Mouse (Mus musculus) stomach, embryonic 14.5 days (tissue): ENCODE results near the gene Fgd4. TPM values are rescaled to one million over a fixed set of nuclear protein-coding genes. Genes with fewer than 3 reads are reported as not detected.
A peak's percentile ranks its signal among the peaks of the same experiment; 100 is the strongest.

Source experiments
- ATAC-seq: fragments of 200-750 bp; cut with Nextera tagmentation; 2 replicates; pipeline ENCODE4 v1.8.0; 2017; ENCODE audit warnings: low read depth, moderate TSS enrichment; ENCODE audit not compliant: insufficient number of reproducible peaks, insufficient read depth, low FRiP score
- H3K27ac ChIP-seq: fragments of 300-500 bp; sonication (generic); 2 replicates; pipeline ENCODE4 v1.5.1; 2014; ENCODE audit warnings: mild to moderate bottlenecking, low read length, moderate library complexity, mixed read lengths
- H3K27me3 ChIP-seq: fragments of 300-500 bp; sonication (generic); 2 replicates; pipeline ENCODE4 v1.6.1; 2014; ENCODE audit warnings: low read length, control low read depth, mixed read lengths; ENCODE audit not compliant: control insufficient read depth, insufficient read depth
- H3K36me3 ChIP-seq: fragments of 300-500 bp; sonication (generic); 2 replicates; pipeline ENCODE4 v1.6.1; 2014; ENCODE audit warnings: mild to moderate bottlenecking, control low read depth, low read length, moderate library complexity, mixed read lengths; ENCODE audit not compliant: control insufficient read depth, insufficient read depth
- H3K4me1 ChIP-seq: fragments of 300-500 bp; sonication (generic); 2 replicates; pipeline ENCODE4 v1.6.1; 2014; ENCODE audit warnings: low read length, control low read depth, mixed read lengths; ENCODE audit not compliant: control insufficient read depth, insufficient read depth
- H3K4me2 ChIP-seq: fragments of 300-500 bp; sonication (generic); replicated peaks from 2 replicates; pipeline ENCODE4 v1.6.1; 2014; ENCODE audit warnings: low read depth, low read length, control low read depth
- H3K4me3 ChIP-seq: fragments of 300-500 bp; sonication (generic); 2 replicates; pipeline ENCODE4 v1.5.1; 2014; ENCODE audit warnings: low read depth, low read length, control low read depth
- H3K9ac ChIP-seq: fragments of 300-500 bp; sonication (generic); replicated peaks from 2 replicates; pipeline ENCODE4 v1.6.1; 2014; ENCODE audit warnings: low read depth, mild to moderate bottlenecking, control low read depth, low read length, moderate library complexity, mixed read lengths
- H3K9me3 ChIP-seq: fragments of 300-500 bp; sonication (generic); 2 replicates; pipeline ENCODE4 v1.6.1; 2016; ENCODE audit warnings: low read depth, low read length, control low read depth; ENCODE audit not compliant: control insufficient read depth
- WGBS: fragments of 180-500 bp; shearing (Covaris S2); extraction: QIAGEN DNeasy Blood & Tissue Kit; methylation state at CpG from one replicate; pipeline ENCODE4 v1.1.7; 2014; 5-methylcytosine and 5-hydroxymethylcytosine counted together
- polyA plus RNA-seq: library from polyadenylated mRNA; unstranded; fragments of >200 nt; fragmentation: Nextera tagmentation; extraction: Ambion mirVana; gene quantifications from 2 replicates; pipeline ENCODE4 v1.2.1, GENCODE M21; 2014

The Fgd4 gene
- 15.9 and 16.1 TPM in 2 replicates for polyA plus RNA-seq

GRCm38 (mm10) chr16:16600461-16600860 is at the start of gene Fgd4:
Fgd4 (minus strand) TSS chr16:16600549.
- peak within 1 kb of the TSS; percentile 54 for H3K4me2 ChIP-seq
- H3K4me1 ChIP-seq = no peaks in the 10 kb centered on the region
- H3K27me3 ChIP-seq = no peaks in the 10 kb centered on the region
- ATAC-seq = 0 out of 2 replicates have a peak, but pooled peaks have one; percentile 10
- H3K9ac ChIP-seq = peak within 1 kb of the TSS; percentile 67
- WGBS = 35% methylated on average over 5 of the region's 5 CpGs
- H3K36me3 ChIP-seq = no peaks in the 10 kb centered on the region
- no peaks in the 10 kb centered on the region for H3K9me3 ChIP-seq
- H3K4me3 ChIP-seq = peak within 1 kb of the TSS; percentile 77
- peak within 1 kb of the TSS; percentile 82 for H3K27ac ChIP-seq

GRCm38 (mm10) chr16:16645148-16645547 is 44.8 kb upstream of the Fgd4 start:
- no peak for ATAC-seq
- no peaks in the 10 kb centered on the region for H3K36me3 ChIP-seq
- 87% methylated on average over 1 of the region's 1 CpGs for WGBS

GRCm38 (mm10) chr16:16633730-16634129 is 33.4 kb upstream of the Fgd4 start:
- Histone ChIP-seq H3K4me1 (no peaks in the 10 kb centered on the region), H3K27ac (no peak overlapping the region), H3K4me2 (no peak overlapping the region), H3K9me3 (no peaks in the 10 kb centered on the region), H3K27me3 (no peaks in the 10 kb centered on the region), H3K4me3 (no peak overlapping the region), H3K36me3 (no peaks in the 10 kb centered on the region), H3K9ac (no peak overlapping the region)
- no peak for ATAC-seq

More at GRCm38 (mm10) chr16:16645148-16645547, 44.8 kb upstream of the Fgd4 start:
- H3K27me3 ChIP-seq = no peaks in the 10 kb centered on the region
- no peak overlapping the region for H3K9ac ChIP-seq
- H3K4me3 ChIP-seq = no peak overlapping the region
- H3K9me3 ChIP-seq = no peaks in the 10 kb centered on the region
- no peak overlapping the region for H3K27ac ChIP-seq
- H3K4me1 ChIP-seq = no peaks in the 10 kb centered on the region
- no peak overlapping the region for H3K4me2 ChIP-seq

- WGBS = under 1% methylated on average over 64 of the region's 77 CpGs
These were observed 555 bp downstream of the Fgd4 start for GRCm38 (mm10) chr16:16599586-16600401.

GRCm38 (mm10) chr16:16596582-16596981 is 3.8 kb downstream of the Fgd4 start:
- H3K27me3 ChIP-seq = no peaks in the 10 kb centered on the region
- no peaks in the 10 kb centered on the region for H3K9me3 ChIP-seq
- no peak for ATAC-seq

More at GRCm38 (mm10) chr16:16599586-16600401, 555 bp downstream of the Fgd4 start:
- Histone ChIP-seq H3K4me2 (peak overlapping the region; percentile 54), H3K9me3 (no peaks in the 10 kb centered on the region), H3K27ac (peak overlapping the region; percentile 82), H3K27me3 (no peaks in the 10 kb centered on the region), H3K4me3 (peak overlapping the region; percentile 77), H3K9ac (peak overlapping the region; percentile 67), H3K4me1 (no peaks in the 10 kb centered on the region), H3K36me3 (no peaks in the 10 kb centered on the region)
- peak; percentile 98 for ATAC-seq

GRCm38 (mm10) chr16:16592622-16593021 is 7.7 kb downstream of the Fgd4 start:
- no peak overlapping the region for H3K9ac ChIP-seq
- H3K4me3 ChIP-seq = no peak overlapping the region
- no peak for ATAC-seq
- no peak overlapping the region for H3K4me2 ChIP-seq
- no peaks in the 10 kb centered on the region for H3K36me3 ChIP-seq
- no peaks in the 10 kb centered on the region for H3K27me3 ChIP-seq
- H3K9me3 ChIP-seq = no peaks in the 10 kb centered on the region
- H3K27ac ChIP-seq = no peak overlapping the region
- H3K4me1 ChIP-seq = no peaks in the 10 kb centered on the region

More at GRCm38 (mm10) chr16:16596582-16596981, 3.8 kb downstream of the Fgd4 start:
- Histone ChIP-seq H3K27ac (no peak overlapping the region), H3K4me1 (no peaks in the 10 kb centered on the region), H3K36me3 (no peaks in the 10 kb centered on the region), H3K4me3 (no peak overlapping the region), H3K9ac (no peak overlapping the region), H3K4me2 (no peak overlapping the region)

- no peak overlapping the region for H3K27ac ChIP-seq
- H3K9ac ChIP-seq = no peak overlapping the region
- H3K9me3 ChIP-seq = no peaks in the 10 kb centered on the region
- H3K4me2 ChIP-seq = no peak overlapping the region
- WGBS = 74% methylated on average over 4 of the region's 4 CpGs
- no peak overlapping the region for H3K4me3 ChIP-seq
- H3K36me3 ChIP-seq = no peaks in the 10 kb centered on the region
- H3K4me1 ChIP-seq = no peaks in the 10 kb centered on the region
- peak; percentile 67; the same call in 1 of the 2 replicates for ATAC-seq
- H3K27me3 ChIP-seq = no peaks in the 10 kb centered on the region
These were observed 15.8 kb downstream of the Fgd4 start for GRCm38 (mm10) chr16:16584409-16585032.

- no peak for ATAC-seq
- H3K36me3 ChIP-seq = no peaks in the 10 kb centered on the region
- no peaks in the 10 kb centered on the region for H3K4me1 ChIP-seq
- no peak overlapping the region for H3K4me2 ChIP-seq
- H3K9me3 ChIP-seq = no peaks in the 10 kb centered on the region
- no peak overlapping the region for H3K27ac ChIP-seq
- H3K4me3 ChIP-seq = no peak overlapping the region
- H3K27me3 ChIP-seq = no peaks in the 10 kb centered on the region
- no peak overlapping the region for H3K9ac ChIP-seq
These were observed 23.8 kb downstream of the Fgd4 start for GRCm38 (mm10) chr16:16576556-16576955.
